Mouse (Mus musculus) liver, adult 2 months (tissue): ENCODE results near the gene Zmat5.

Source experiments
- CTCF ChIP-seq: fragments of 200-500 bp; IDR thresholded peaks from 2 replicates; pipeline ENCODE4 v1.5.1; 2011; ENCODE audit warnings: low read depth, low read length, control low read depth
- POLR2A ChIP-seq: fragments of 200-500 bp; IDR thresholded peaks from 2 replicates; pipeline ENCODE4 v1.6.1; 2011; ENCODE audit warnings: low read length, control low read depth; ENCODE audit not compliant: insufficient read depth; ENCODE audit errors: extremely low read depth

- TF ChIP-seq CTCF, result no peak
- no peak for TF ChIP-seq POLR2A
Observed at GRCm38 (mm10) chr11:4715596-4715995, 11.1 kb downstream of the Zmat5 start.
